Mouse (Mus musculus) cerebellum, adult 9-11 months (tissue): ENCODE data around the gene Musk.
"Not testable (repeated sequence)": the region's sequence is repeated elsewhere in the genome, so short reads cannot be mapped to it uniquely, and the experiment has no call there.

Experiments used
- DNase-seq: peaks from one replicate; pipeline ENCODE4 v3.0.0; 2022

The Musk gene

GRCm38 (mm10) chr4:58285687-58286086 lies at the start of gene Musk:
TSS of gene Musk (plus strand) at chr4:58285960.
- DNase-seq: no peak

- no peak for DNase-seq
Observed at GRCm38 (mm10) chr4:58240416-58240815, 45.3 kb upstream of the Musk start.

GRCm38 (mm10) chr4:58245544-58245943 lies 40.2 kb upstream of the Musk start:
- no peak for DNase-seq

- no peak for DNase-seq
Observed at GRCm38 (mm10) chr4:58252381-58252780, 33.4 kb upstream of the Musk start.

- peak; percentile 25 for DNase-seq
Observed at GRCm38 (mm10) chr4:58253410-58253809, 32.4 kb upstream of the Musk start.

- not testable (repeated sequence) for DNase-seq
Observed at GRCm38 (mm10) chr4:58260767-58261166, 25.0 kb upstream of the Musk start.

- DNase-seq: no peak
Observed at GRCm38 (mm10) chr4:58266294-58266693, 19.5 kb upstream of the Musk start.

GRCm38 (mm10) chr4:58268897-58269542 lies 16.7 kb upstream of the Musk start:
- no peak for DNase-seq

GRCm38 (mm10) chr4:58269961-58270360 lies 15.8 kb upstream of the Musk start:
- no peak for DNase-seq

- no peak for DNase-seq
Observed at GRCm38 (mm10) chr4:58270956-58271355, 14.8 kb upstream of the Musk start.

- no peak for DNase-seq
Observed at GRCm38 (mm10) chr4:58271504-58272162, 14.1 kb upstream of the Musk start.

GRCm38 (mm10) chr4:58275261-58275895 lies 10.4 kb upstream of the Musk start:
- DNase-seq: no peak

- DNase-seq: no peak
Observed at GRCm38 (mm10) chr4:58278368-58278767, 7.4 kb upstream of the Musk start.

GRCm38 (mm10) chr4:58280121-58280520 lies 5.6 kb upstream of the Musk start:
- no peak for DNase-seq

- no peak for DNase-seq
Observed at GRCm38 (mm10) chr4:58286368-58287090, 769 bp downstream of the Musk start.

GRCm38 (mm10) chr4:58288753-58289152 lies 3.0 kb downstream of the Musk start:
- DNase-seq: no peak

GRCm38 (mm10) chr4:58291828-58292227 lies 6.1 kb downstream of the Musk start:
- no peak for DNase-seq

GRCm38 (mm10) chr4:58293099-58293498 lies 7.3 kb downstream of the Musk start:
- DNase-seq: no peak

- DNase-seq: no peak
Observed at GRCm38 (mm10) chr4:58303862-58304261, 18.1 kb downstream of the Musk start.

- DNase-seq: no peak
Observed at GRCm38 (mm10) chr4:58304564-58304963, 18.8 kb downstream of the Musk start.

GRCm38 (mm10) chr4:58307421-58307820 lies 21.7 kb downstream of the Musk start:
- DNase-seq: no peak

- no peak for DNase-seq
Observed at GRCm38 (mm10) chr4:58313344-58313743, 27.6 kb downstream of the Musk start.

GRCm38 (mm10) chr4:58314942-58315508 lies 29.3 kb downstream of the Musk start:
- no peak for DNase-seq
